Mouse (Mus musculus) olfactory bulb, adult 2 months (tissue): ENCODE data around the gene Hmox2.

Experiments used
- CTCF ChIP-seq: fragments of 200-500 bp; IDR thresholded peaks from 2 replicates; pipeline ENCODE4 v1.5.1; 2012; ENCODE audit warnings: low read depth, mild to moderate bottlenecking, low read length, moderate library complexity; ENCODE audit not compliant: insufficient read depth
- POLR2A ChIP-seq: fragments of 200-500 bp; IDR thresholded peaks from 2 replicates; pipeline ENCODE4 v1.6.1; 2012; ENCODE audit warnings: mild to moderate bottlenecking, low read depth, low read length, moderate library complexity; ENCODE audit not compliant: insufficient read depth

GRCm38 (mm10) chr16:4736262-4736661 lies 10.1 kb downstream of the Hmox2 start:
- no peak for TF ChIP-seq POLR2A
- TF ChIP-seq CTCF: no peak
